Mouse (Mus musculus) C2C12 (cell line): ENCODE measurements around the gene Chrnb4. TPM values are rescaled to one million over a fixed set of nuclear protein-coding genes. Genes with fewer than 3 reads are reported as not detected.

Experiments
- H3K27me3 ChIP-seq: one replicate; pipeline ENCODE4 v1.6.1; 2011; ENCODE audit not compliant: control insufficient read depth, insufficient read depth, insufficient read length
- H3K36me3 ChIP-seq: one replicate; pipeline ENCODE4 v1.6.1; 2011; ENCODE audit not compliant: control insufficient read depth, insufficient read depth
- H3K4me3 ChIP-seq: one replicate; pipeline ENCODE4 v1.5.1; 2011; ENCODE audit warnings: mild to moderate bottlenecking, control low read depth; ENCODE audit not compliant: poor library complexity, insufficient read depth, severe bottlenecking
- H3K79me2 ChIP-seq: one replicate; pipeline ENCODE4 v1.6.1; 2011; ENCODE audit not compliant: control insufficient read depth, insufficient read depth
- H3K79me3 ChIP-seq: one replicate; pipeline ENCODE4 v1.6.1; 2011; ENCODE audit warnings: low read depth, control low read depth
- H3ac ChIP-seq: one replicate; pipeline ENCODE3; 2011; ENCODE audit warnings: low read depth; ENCODE audit not compliant: control insufficient read depth, insufficient read length
- CEBPB ChIP-seq: IDR thresholded peaks from one replicate; pipeline ENCODE4 v1.6.1; 2011; ENCODE audit warnings: low read depth, mild to moderate bottlenecking, control low read depth, moderate library complexity
- CTCF ChIP-seq: IDR thresholded peaks from one replicate; pipeline ENCODE4 v1.5.1; 2011; ENCODE audit not compliant: control insufficient read depth, insufficient read depth, insufficient read length
- FOSL1 ChIP-seq: IDR thresholded peaks from one replicate; pipeline ENCODE4 v1.8.0; 2011; ENCODE audit warnings: mild to moderate bottlenecking, low read length; ENCODE audit not compliant: poor library complexity, insufficient read depth, severe bottlenecking
- MAX ChIP-seq: IDR thresholded peaks from one replicate; pipeline ENCODE4 v1.6.1; 2011; ENCODE audit warnings: mild to moderate bottlenecking, control low read depth
- MYOD1 ChIP-seq: IDR thresholded peaks from one replicate; pipeline ENCODE4 v1.6.1; 2011; ENCODE audit warnings: low read depth; ENCODE audit not compliant: control insufficient read depth, insufficient read length
- MYOG ChIP-seq: IDR thresholded peaks from one replicate; pipeline ENCODE4 v1.6.1; 2011; ENCODE audit not compliant: control insufficient read depth, insufficient read length; ENCODE audit errors: extremely low read depth
- USF1 ChIP-seq: IDR thresholded peaks from one replicate; pipeline ENCODE4 v1.6.1; 2011; ENCODE audit warnings: low read depth, mild to moderate bottlenecking, control low read depth, moderate library complexity
- polyA plus RNA-seq: library from polyadenylated mRNA; unstranded; fragments of >200 nt; fragmentation: generic; extraction: Trizol; gene quantifications from one replicate; pipeline ENCODE4 v1.2.1, GENCODE M21; 2012; ENCODE audit warnings: missing spikeins

Gene Chrnb4
- polyA plus RNA-seq, 1 experiment = 0.01 TPM

DNA sequence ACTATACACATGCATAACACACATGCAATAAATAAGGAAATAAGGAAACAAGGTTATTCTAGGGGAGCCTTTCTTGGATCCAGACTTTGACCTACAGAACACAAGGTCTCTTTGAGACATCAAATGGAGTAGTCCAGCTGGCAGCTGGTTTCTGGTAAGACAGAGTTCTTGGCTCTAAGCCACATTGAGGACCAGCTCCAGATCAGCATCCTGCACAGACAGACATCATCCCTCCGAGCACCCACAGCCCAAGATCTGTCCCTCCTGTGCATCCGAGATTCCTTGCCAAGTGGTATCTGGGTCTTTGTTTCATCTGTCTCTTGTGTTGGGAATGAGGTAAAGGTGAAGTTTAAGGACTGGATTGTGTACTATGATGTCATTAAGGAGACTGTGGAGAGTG lies 3.6 kb downstream of the Chrnb4 start:
- Histone ChIP-seq H3ac (no peak overlapping the region), H3K79me2 (no peaks in the 10 kb centered on the region), H3K27me3 (peaks cover 57% of the 10 kb centered on the region), H3K36me3 (no peaks in the 10 kb centered on the region), H3K79me3 (no peaks in the 10 kb centered on the region), H3K4me3 (no peak overlapping the region)
- no peak for TF ChIP-seq CEBPB
- no peak for TF ChIP-seq MYOD1
- TF ChIP-seq MYOG = no peak
- no peak for TF ChIP-seq FOSL1
- TF ChIP-seq CTCF = no peak

DNA sequence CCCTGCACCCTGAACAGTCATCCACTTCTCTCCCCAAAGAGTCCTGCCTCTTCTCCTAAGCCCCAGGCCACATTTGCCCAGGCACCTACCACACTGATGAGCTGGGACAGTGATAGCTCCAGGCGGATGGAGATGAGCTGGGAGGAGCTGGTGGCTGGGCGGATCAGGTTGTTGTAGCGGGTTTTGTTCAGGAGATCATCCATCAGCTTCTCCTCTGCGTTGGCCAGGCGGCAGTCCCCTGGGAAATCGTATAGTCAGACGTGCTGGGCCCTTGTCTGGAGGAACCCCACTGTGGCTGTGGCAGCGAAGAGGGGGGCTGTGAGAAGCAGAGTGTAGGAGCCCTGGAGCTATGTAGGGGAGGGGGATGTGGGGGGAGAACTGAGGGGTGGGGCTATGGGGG lies 4.9 kb downstream of the Chrnb4 start:
- Histone ChIP-seq H3K79me3 (no peaks in the 10 kb centered on the region), H3K4me3 (no peak overlapping the region), H3K27me3 (peaks cover 51% of the 10 kb centered on the region), H3K36me3 (no peaks in the 10 kb centered on the region), H3ac (no peak overlapping the region), H3K79me2 (no peaks in the 10 kb centered on the region)
- TF ChIP-seq MYOD1 (no peak), CTCF (no peak), USF1 (no peak), MYOG (no peak), CEBPB (no peak), FOSL1 (no peak), MAX (no peak)

DNA sequence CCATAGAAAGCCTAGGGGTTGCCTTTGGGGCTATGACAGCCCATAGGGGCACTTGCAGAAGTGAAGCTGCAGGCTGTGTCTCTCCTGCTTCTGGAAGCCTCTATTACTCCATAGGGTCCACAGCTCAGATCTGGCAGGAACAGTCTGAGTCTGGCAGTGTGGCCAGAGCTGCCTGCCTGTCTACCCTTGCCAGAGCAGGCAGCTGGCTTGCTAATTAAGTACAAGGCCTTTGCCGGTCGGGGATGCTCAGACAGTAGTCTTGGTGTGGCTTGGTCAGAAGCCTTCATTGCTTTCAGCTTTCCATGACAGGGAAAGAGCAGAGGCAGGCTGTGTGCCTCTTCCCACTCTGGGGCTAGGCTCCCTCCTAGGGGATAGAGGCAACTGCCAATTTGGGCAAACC lies 7.2 kb downstream of the Chrnb4 start:
- no peak for TF ChIP-seq MAX
- TF ChIP-seq USF1 = no peak
- no peak for TF ChIP-seq FOSL1
- no peak for TF ChIP-seq CTCF
- TF ChIP-seq MYOD1 = no peak
- TF ChIP-seq MYOG = no peak
- H3K4me3 ChIP-seq = no peak overlapping the region

DNA sequence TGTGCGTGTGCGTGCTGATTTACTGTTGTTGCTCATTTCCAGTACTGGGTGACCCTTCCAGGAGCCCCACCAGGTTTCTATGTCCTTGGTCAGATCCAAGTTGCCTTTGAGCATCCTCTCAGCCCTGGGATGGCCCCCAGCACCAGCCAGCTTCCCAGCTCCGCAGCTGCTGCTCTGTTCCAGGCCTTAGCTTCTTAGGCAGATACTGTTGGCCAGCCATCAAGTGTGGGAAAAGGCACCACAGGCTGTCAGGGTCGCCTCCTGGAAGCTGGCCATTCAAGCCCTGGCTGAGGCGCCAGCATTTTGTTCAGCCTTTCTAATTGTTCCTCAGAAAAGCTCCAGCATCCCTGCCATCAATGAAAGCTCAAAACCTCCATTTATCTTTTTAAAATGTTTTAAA lies 8.6 kb downstream of the Chrnb4 start:
- Histone ChIP-seq H3K36me3 (no peaks in the 10 kb centered on the region), H3K79me3 (no peaks in the 10 kb centered on the region), H3K27me3 (peaks cover 45% of the 10 kb centered on the region), H3K79me2 (no peaks in the 10 kb centered on the region), H3K4me3 (no peak overlapping the region), H3ac (no peak overlapping the region)
- no peak for TF ChIP-seq MYOD1
- no peak for TF ChIP-seq CTCF
- TF ChIP-seq USF1 = no peak
- TF ChIP-seq CEBPB = no peak
- TF ChIP-seq MAX = no peak
- no peak for TF ChIP-seq FOSL1
- TF ChIP-seq MYOG = no peak

More for the DNA sequence above, 7.2 kb downstream of the Chrnb4 start:
- Histone ChIP-seq H3ac (no peak overlapping the region), H3K36me3 (no peaks in the 10 kb centered on the region), H3K79me2 (no peaks in the 10 kb centered on the region), H3K27me3 (peaks cover 43% of the 10 kb centered on the region), H3K79me3 (no peaks in the 10 kb centered on the region)

DNA sequence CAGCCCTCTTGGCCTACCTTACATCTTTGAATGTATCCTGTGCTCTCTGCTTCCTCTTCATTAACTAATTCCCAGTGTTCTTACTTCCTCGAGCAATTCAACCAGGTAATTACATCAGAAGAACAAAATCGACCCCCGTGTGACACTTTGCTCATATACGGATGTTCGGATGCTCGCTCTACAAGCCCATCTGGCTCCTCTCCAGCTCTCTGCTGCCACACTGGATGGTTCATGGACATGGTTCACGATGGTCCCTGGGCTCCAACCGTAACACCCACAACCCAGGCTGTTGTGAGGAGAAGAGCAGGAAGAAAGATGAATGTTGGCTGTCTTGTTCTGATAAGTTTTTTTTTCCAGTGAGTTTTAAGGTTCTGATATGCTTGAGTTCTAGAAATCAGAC lies 9.6 kb downstream of the Chrnb4 start:
- Histone ChIP-seq H3K79me2 (no peaks in the 10 kb centered on the region), H3K4me3 (no peak overlapping the region), H3K79me3 (no peaks in the 10 kb centered on the region), H3ac (no peak overlapping the region), H3K27me3 (peaks cover 42% of the 10 kb centered on the region), H3K36me3 (no peaks in the 10 kb centered on the region)
- TF ChIP-seq MYOD1 = no peak
- no peak for TF ChIP-seq CEBPB

DNA sequence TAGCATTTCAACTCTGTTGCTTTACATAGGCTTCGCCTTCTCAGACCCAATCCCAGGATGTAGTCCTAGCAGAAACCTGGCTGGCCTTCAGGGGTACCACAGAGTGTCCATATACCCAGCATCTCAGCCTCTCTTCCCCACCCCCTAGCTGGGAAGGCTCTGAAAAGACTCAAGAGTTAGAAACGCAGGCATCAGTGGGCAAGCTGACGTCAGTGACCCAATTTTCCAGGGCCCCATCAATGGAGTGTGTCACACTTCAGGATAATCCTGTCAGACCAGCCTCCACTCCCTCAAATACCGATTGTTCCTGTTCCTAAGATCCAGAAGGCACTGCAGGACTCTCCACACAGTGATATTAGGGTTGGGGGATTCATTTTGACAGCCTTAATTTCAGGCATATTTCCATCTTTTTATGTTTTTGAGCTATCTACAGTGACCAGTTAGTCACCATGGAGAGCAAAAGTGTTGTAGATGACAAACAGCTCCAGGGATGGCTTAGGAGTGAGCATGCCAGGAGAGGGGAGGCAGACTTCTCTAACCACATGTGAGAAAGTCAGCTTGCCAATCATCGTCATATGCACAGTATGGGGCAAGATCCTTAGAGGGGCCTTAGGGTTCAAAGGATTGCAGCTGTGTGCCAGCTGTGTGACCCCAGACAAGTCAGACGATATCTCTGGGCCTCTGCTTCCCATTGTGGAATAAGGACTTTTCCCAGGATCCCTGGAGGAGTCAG lies 17.0 kb downstream of the Chrnb4 start:
- TF ChIP-seq CTCF (no peak), MYOG (no peak), FOSL1 (no peak)
- no peak overlapping the region for H3ac ChIP-seq

More for the DNA sequence above, 17.0 kb downstream of the Chrnb4 start:
- Histone ChIP-seq H3K79me2 (no peaks in the 10 kb centered on the region), H3K36me3 (no peaks in the 10 kb centered on the region), H3K79me3 (no peaks in the 10 kb centered on the region), H3K27me3 (peaks cover 34% of the 10 kb centered on the region), H3K4me3 (no peak overlapping the region)
